Mouse (Mus musculus) heart, adult 2 months (tissue): ENCODE data around the gene Ncl.

Experiments used
- CTCF ChIP-seq: fragments of 200-600 bp; IDR thresholded peaks from 2 replicates; pipeline ENCODE4 v1.8.1; 2022; ENCODE audit warnings: antibody characterized with exemption, mild to moderate bottlenecking, moderate library complexity
- EP300 ChIP-seq: fragments of 200-500 bp; IDR thresholded peaks from 2 replicates; pipeline ENCODE4 v1.6.1; 2011; ENCODE audit warnings: low read depth, low read length, control low read depth; ENCODE audit not compliant: insufficient read depth
- POLR2A ChIP-seq: fragments of 200-500 bp; IDR thresholded peaks from 2 replicates; pipeline ENCODE4 v1.6.1; 2011; ENCODE audit warnings: mild to moderate bottlenecking, low read depth, low read length, control low read depth; ENCODE audit not compliant: insufficient read depth

DNA sequence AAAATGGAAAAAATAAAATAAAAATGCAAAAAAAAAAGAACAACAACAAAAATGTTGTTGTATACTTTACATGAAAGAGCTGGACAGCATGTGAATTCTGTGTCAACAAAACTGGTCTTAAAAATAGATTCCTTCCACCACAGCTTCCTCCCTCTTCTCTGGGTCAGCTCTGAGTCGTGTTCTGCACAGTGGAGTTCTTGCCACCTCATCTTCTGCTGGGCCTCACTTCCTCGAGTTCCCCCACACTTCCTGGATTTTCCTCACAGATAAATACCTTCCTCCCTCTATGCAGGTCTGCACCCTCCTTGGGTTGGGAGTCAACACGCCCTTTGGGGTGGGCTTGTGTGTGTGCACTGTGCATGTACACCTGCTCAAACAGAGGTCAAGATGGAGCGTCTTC, 47.1 kb upstream of the Ncl start:
- TF ChIP-seq EP300, result no peak
- no peak for TF ChIP-seq CTCF
- no peak for TF ChIP-seq POLR2A
